Mouse (Mus musculus): ENCODE results near the gene Pdzd7.

DNA sequence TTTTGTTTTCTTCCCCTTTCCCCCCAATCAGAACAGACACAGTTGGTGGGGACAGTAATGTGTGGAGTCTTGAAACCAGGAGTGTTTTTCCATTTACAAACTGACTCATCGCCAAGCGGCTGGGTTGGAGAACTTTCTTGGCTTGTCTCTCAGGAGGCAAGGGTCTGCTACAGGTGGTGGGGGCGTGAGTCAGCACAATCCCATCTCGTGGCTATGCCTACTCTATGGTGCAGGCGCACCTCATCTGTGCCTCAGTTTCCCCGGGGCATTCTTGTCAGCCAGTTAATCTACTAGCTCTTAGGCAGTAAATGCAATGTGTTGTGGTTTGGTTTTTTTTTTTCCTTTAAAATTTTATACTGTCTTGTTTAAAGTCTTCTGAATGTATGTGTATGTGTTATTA, 62.2 kb downstream of the Pdzd7 start:
- TF ChIP-seq POLR2A (IDR thresholded peaks at IDR 0.05; ENCODE audit: extremely low read depth, insufficient read depth, low read length) (no peak), CTCF (IDR thresholded peaks at IDR 0.05; ENCODE audit: low read depth, low read length) (no peak)
